Mouse (Mus musculus) MEL (cell line): ENCODE data around the gene Bex1. TPM values are rescaled to one million over a fixed set of nuclear protein-coding genes. Genes with fewer than 3 reads are reported as not detected.

Experiments
- DNase-seq: peaks from one replicate; pipeline ENCODE4 v3.0.0; 2011; ENCODE audit warnings: low read depth, low spot score
- H3K27ac ChIP-seq: 2 replicates; pipeline ENCODE4 v1.5.1; 2012; ENCODE audit warnings: low read depth, mild to moderate bottlenecking, control low read depth, low read length, moderate library complexity; ENCODE audit not compliant: control insufficient read depth
- H3K27me3 ChIP-seq, 2 experiments: fragments of 150-350 bp in 1 of 2; sonication (generic) in 1 of 2; 2 replicates each; pipeline ENCODE4 v1.6.1; 2012; ENCODE audit warnings: low read length in 2 of 2, mild to moderate bottlenecking in 2 of 2, improper control_type of control experiment in 1 of 2, moderate library complexity in 1 of 2; ENCODE audit not compliant: insufficient read depth in 2 of 2, control insufficient read depth in 1 of 2
- H3K36me3 ChIP-seq, 2 experiments: 2 replicates each; pipeline ENCODE4 v1.6.1; 2012 to 2014; ENCODE audit warnings: low read length in 2 of 2, improper control_type of control experiment in 1 of 2, inconsistent platforms in 1 of 2, mild to moderate bottlenecking in 1 of 2; ENCODE audit not compliant: insufficient read depth in 2 of 2, control insufficient read depth in 1 of 2
- H3K4me1 ChIP-seq, 2 experiments: fragments of 150-350 bp in 1 of 2; sonication (generic) in 1 of 2; 2 replicates each; pipeline ENCODE4 v1.6.1; 2012; ENCODE audit warnings: low read length in 2 of 2, improper control_type of control experiment in 1 of 2, mild to moderate bottlenecking in 1 of 2; ENCODE audit not compliant: insufficient read depth in 2 of 2, control insufficient read depth in 1 of 2
- H3K4me3 ChIP-seq, 2 experiments: fragments of 150-350 bp in 1 of 2; sonication (generic) in 1 of 2; 2 replicates each; pipeline ENCODE4 v1.5.1; 2012; ENCODE audit warnings: low read depth in 2 of 2, low read length in 2 of 2, mild to moderate bottlenecking in 2 of 2, moderate library complexity in 2 of 2, control low read depth in 1 of 2, improper control_type of control experiment in 1 of 2; ENCODE audit not compliant: control insufficient read depth in 1 of 2, insufficient read depth in 1 of 2
- H3K79me2 ChIP-seq: 2 replicates; pipeline ENCODE4 v1.6.1; 2012; ENCODE audit warnings: mild to moderate bottlenecking, low read length, moderate library complexity; ENCODE audit not compliant: control insufficient read depth, poor library complexity, insufficient read depth
- H3K9ac ChIP-seq: 2 replicates; pipeline ENCODE4 v1.6.1; 2012; ENCODE audit warnings: low read depth, mild to moderate bottlenecking, control low read depth, low read length, moderate library complexity; ENCODE audit not compliant: control insufficient read depth, poor library complexity, severe bottlenecking
- H3K9me3 ChIP-seq: fragments of 150-350 bp; sonication (generic); replicated peaks from 2 replicates; pipeline ENCODE4 v1.6.1; 2012; ENCODE audit warnings: mild to moderate bottlenecking, low read length, improper control_type of control experiment, moderate library complexity; ENCODE audit not compliant: insufficient read depth
- CHD1 ChIP-seq: IDR thresholded peaks from 2 replicates; pipeline ENCODE4 v1.6.1; 2012; ENCODE audit warnings: low read depth, mild to moderate bottlenecking, inconsistent platforms, low read length, improper control_type of control experiment
- CHD2 ChIP-seq: IDR thresholded peaks from 2 replicates; pipeline ENCODE4 v1.6.1; 2011; ENCODE audit warnings: low read length, improper control_type of control experiment
- CTCF ChIP-seq, 3 experiments: IDR thresholded peaks in 2 of 3; conservative IDR thresholded peaks in 1 of 3; 2 replicates each; pipeline ENCODE4 v1.5.1; 2011 to 2012; ENCODE audit warnings: low read length in 3 of 3, low read depth in 2 of 3, mild to moderate bottlenecking in 2 of 3, improper control_type of control experiment in 1 of 3, inconsistent platforms in 1 of 3, mixed read lengths in 1 of 3, moderate library complexity in 1 of 3; ENCODE audit not compliant: control insufficient read depth in 1 of 3, insufficient read depth in 1 of 3, poor library complexity in 1 of 3, severe bottlenecking in 1 of 3
- E2F4 ChIP-seq: IDR thresholded peaks from 2 replicates; pipeline ENCODE4 v1.6.1; 2011; ENCODE audit warnings: low read depth, low read length, improper control_type of control experiment, borderline replicate concordance
- ELF1 ChIP-seq: IDR thresholded peaks from 2 replicates; pipeline ENCODE4 v1.6.1; 2014; ENCODE audit warnings: low read depth, mild to moderate bottlenecking, inconsistent platforms, low read length, improper control_type of control experiment, moderate library complexity
- EP300 ChIP-seq, 2 experiments: IDR thresholded peaks; 2 replicates each; pipeline ENCODE4 v1.6.1; 2011; ENCODE audit warnings: improper control_type of control experiment in 2 of 2, low read length in 2 of 2, low read depth in 1 of 2, mild to moderate bottlenecking in 1 of 2
- ETS1 ChIP-seq: IDR thresholded peaks from 2 replicates; pipeline ENCODE4 v1.6.1; 2012; ENCODE audit warnings: low read depth, mild to moderate bottlenecking, inconsistent platforms, low read length, improper control_type of control experiment, moderate library complexity
- GABPA ChIP-seq: IDR thresholded peaks from 2 replicates; pipeline ENCODE4 v1.6.1; 2012; ENCODE audit warnings: low read depth, mild to moderate bottlenecking, inconsistent platforms, low read length, improper control_type of control experiment, moderate library complexity
- GATA1 ChIP-seq: IDR thresholded peaks from 2 replicates; pipeline ENCODE4 v1.6.1; 2011; ENCODE audit warnings: low read depth, low read length, improper control_type of control experiment
- HCFC1 ChIP-seq: IDR thresholded peaks from 2 replicates; pipeline ENCODE4 v1.6.1; 2012; ENCODE audit warnings: low read depth, mild to moderate bottlenecking, inconsistent platforms, low read length, improper control_type of control experiment, moderate library complexity
- JUND ChIP-seq: IDR thresholded peaks from 2 replicates; pipeline ENCODE4 v1.6.1; 2011; ENCODE audit warnings: low read depth, mild to moderate bottlenecking, improper control_type of control experiment, low read length
- MAFK ChIP-seq: IDR thresholded peaks from 2 replicates; pipeline ENCODE4 v1.6.1; 2011; ENCODE audit warnings: low read depth, mild to moderate bottlenecking, low read length, improper control_type of control experiment, borderline replicate concordance
- MAX ChIP-seq: IDR thresholded peaks from 2 replicates; pipeline ENCODE4 v1.6.1; 2011; ENCODE audit warnings: low read length, improper control_type of control experiment
- MAZ ChIP-seq: IDR thresholded peaks from 2 replicates; pipeline ENCODE4 v1.6.1; 2012; ENCODE audit warnings: low read depth, mild to moderate bottlenecking, inconsistent platforms, low read length, improper control_type of control experiment
- MEF2A ChIP-seq: IDR thresholded peaks from 2 replicates; pipeline ENCODE4 v1.6.1; 2014; ENCODE audit warnings: low read depth, mild to moderate bottlenecking, inconsistent platforms, low read length, improper control_type of control experiment; ENCODE audit not compliant: poor library complexity, insufficient replicate concordance, severe bottlenecking; ENCODE audit errors: extremely low read depth
- MXI1 ChIP-seq: IDR thresholded peaks from 2 replicates; pipeline ENCODE4 v1.6.1; 2011; ENCODE audit warnings: mild to moderate bottlenecking, low read depth, low read length, improper control_type of control experiment
- MYB ChIP-seq: IDR thresholded peaks from 2 replicates; pipeline ENCODE4 v1.6.1; 2011; ENCODE audit warnings: mild to moderate bottlenecking, low read depth, low read length, improper control_type of control experiment
- MYC ChIP-seq: IDR thresholded peaks from 2 replicates; pipeline ENCODE4 v1.6.1; 2011; ENCODE audit warnings: low read depth, mild to moderate bottlenecking, low read length, improper control_type of control experiment, moderate library complexity
- NELFE ChIP-seq: IDR thresholded peaks from 2 replicates; pipeline ENCODE4 v1.6.1; 2011; ENCODE audit warnings: low read depth, low read length, improper control_type of control experiment
- NRF1 ChIP-seq: IDR thresholded peaks from 2 replicates; pipeline ENCODE4 v1.6.1; 2014; ENCODE audit warnings: low read depth, mild to moderate bottlenecking, inconsistent platforms, low read length, improper control_type of control experiment, moderate library complexity; ENCODE audit not compliant: poor library complexity, insufficient read depth, severe bottlenecking
- POLR2A ChIP-seq, 2 experiments: IDR thresholded peaks; 2 replicates each; pipeline ENCODE4 v1.6.1; 2011 to 2012; ENCODE audit warnings: low read length in 2 of 2, mild to moderate bottlenecking in 2 of 2, control low read depth in 1 of 2, improper control_type of control experiment in 1 of 2, low read depth in 1 of 2, moderate library complexity in 1 of 2; ENCODE audit not compliant: control insufficient read depth in 1 of 2, insufficient read depth in 1 of 2, poor library complexity in 1 of 2
- POLR2AphosphoS2 ChIP-seq: IDR thresholded peaks from 2 replicates; pipeline ENCODE4 v1.6.1; 2011; ENCODE audit warnings: low read length, improper control_type of control experiment
- RAD21 ChIP-seq: IDR thresholded peaks from 2 replicates; pipeline ENCODE4 v1.6.1; 2011; ENCODE audit warnings: mild to moderate bottlenecking, low read depth, low read length, improper control_type of control experiment
- RCOR1 ChIP-seq: IDR thresholded peaks from 2 replicates; pipeline ENCODE4 v1.6.1; 2012; ENCODE audit warnings: low read depth, mild to moderate bottlenecking, inconsistent platforms, low read length, improper control_type of control experiment
- SMC3 ChIP-seq: IDR thresholded peaks from 2 replicates; pipeline ENCODE4 v1.6.1; 2011; ENCODE audit warnings: low read depth, low read length, improper control_type of control experiment
- TAL1 ChIP-seq: IDR thresholded peaks from 2 replicates; pipeline ENCODE4 v1.6.1; 2012; ENCODE audit warnings: mild to moderate bottlenecking, inconsistent platforms, low read length, moderate library complexity, mixed read lengths
- TBP ChIP-seq: IDR thresholded peaks from 2 replicates; pipeline ENCODE4 v1.8.0; 2011; ENCODE audit warnings: low read depth, low read length, improper control_type of control experiment
- TCF12 ChIP-seq: IDR thresholded peaks from 2 replicates; pipeline ENCODE4 v1.6.1; 2014; ENCODE audit warnings: low read depth, mild to moderate bottlenecking, inconsistent platforms, low read length, improper control_type of control experiment, moderate library complexity
- UBTF ChIP-seq: IDR thresholded peaks from 2 replicates; pipeline ENCODE4 v1.6.1; 2012; ENCODE audit warnings: low read depth, mild to moderate bottlenecking, inconsistent platforms, low read length, improper control_type of control experiment, moderate library complexity, borderline replicate concordance; ENCODE audit not compliant: insufficient read depth
- USF1 ChIP-seq: IDR thresholded peaks from 2 replicates; pipeline ENCODE4 v1.6.1; 2014; ENCODE audit warnings: low read depth, mild to moderate bottlenecking, inconsistent platforms, low read length, improper control_type of control experiment, moderate library complexity
- ZKSCAN1 ChIP-seq: IDR thresholded peaks from 2 replicates; pipeline ENCODE4 v1.6.1; 2012; ENCODE audit warnings: low read depth, mild to moderate bottlenecking, inconsistent platforms, low read length, improper control_type of control experiment, moderate library complexity
- ZMIZ1 ChIP-seq: IDR thresholded peaks from 2 replicates; pipeline ENCODE4 v1.6.1; 2012; ENCODE audit warnings: low read depth, mild to moderate bottlenecking, inconsistent platforms, low read length, improper control_type of control experiment, moderate library complexity
- ZNF384 ChIP-seq: IDR thresholded peaks from 2 replicates; pipeline ENCODE4 v1.6.1; 2012; ENCODE audit warnings: low read depth, mild to moderate bottlenecking, inconsistent platforms, low read length, improper control_type of control experiment
- polyA plus RNA-seq, 2 experiments: library from polyadenylated mRNA; stranded (reverse) in 1 of 2; unstranded in 1 of 2; fragments of >175 nt in 1 of 2; fragments of >200 nt in 1 of 2; gene quantifications; 2 replicates each; pipeline versions ENCODE4 v1.2.1 to v1.2.4; 2012; ENCODE audit warnings: low replicate concordance in 2 of 2, low read depth in 1 of 2; ENCODE audit not compliant: insufficient read length in 2 of 2, insufficient read depth in 1 of 2, missing spikeins in 1 of 2
- total RNA-seq: library from RNA; depleted of rRNA; stranded (reverse); fragments of 300-350 nt; gene quantifications from 2 replicates; pipeline ENCODE4 v1.2.3, GENCODE M21; 2012

Bex1 gene
- total and polyA plus RNA-seq, 3 experiments, result 0.27 to 0.86 TPM; not detected in 1

GRCm38 (mm10) chrX:136196873-136197272 lies 18.4 kb downstream of the Bex1 start (continued):
- no peak for TF ChIP-seq USF1
- no peak for TF ChIP-seq ZKSCAN1
- TF ChIP-seq UBTF, result no peak
- TF ChIP-seq TBP, result 0 out of 2 replicates have a peak, but pooled peaks have one; percentile 29
- TF ChIP-seq ELF1, result no peak
- TF ChIP-seq, all 39 proteins: peak for 5

- no peaks in the 10 kb centered on the region for H3K9me3 ChIP-seq
- no peaks in the 10 kb centered on the region for H3K79me2 ChIP-seq
- H3K36me3 ChIP-seq, result peaks cover 0 to 5% of the 10 kb centered on the region in 2 experiments; a peak in 2 of 4 replicates
- H3K27me3 ChIP-seq, result no peaks in the 10 kb centered on the region; a peak in 2 of 4 replicates
- H3K4me1 ChIP-seq, result peaks cover 0 to 4% of the 10 kb centered on the region in 2 experiments; a peak in 2 of 4 replicates
- H3K9ac ChIP-seq, result peak overlapping the region; percentile 53
- H3K27ac ChIP-seq, result peak overlapping the region; percentile 47
- H3K4me3 ChIP-seq, result peak overlapping the region; percentile 29 to 51; a peak in 3 of 4 replicates
- DNase-seq, result peak; percentile 96
- TF ChIP-seq MYC (peak; percentile 52; the same call in 1 of the 2 replicates), GABPA (no peak), MAZ (peak; percentile 78), HCFC1 (peak; percentile 72; the same call in 1 of the 2 replicates), TBP (peak; percentile 100), POLR2A (IDR thresholded peaks at IDR 0.05; ENCODE audit: control insufficient read depth in 1 of 2, insufficient read depth in 1 of 2, low read depth in 1 of 2, low read length in 2 of 2, poor library complexity in 1 of 2) (no peak), MAX (no peak), ZNF384 (no peak), CTCF (IDR thresholded peaks at IDR 0.05 in 2 of 3, conservative IDR thresholded peaks at IDR 0.05 in 1 of 3; ENCODE audit: control insufficient read depth in 1 of 3, insufficient read depth in 1 of 3, low read depth in 2 of 3, low read length in 3 of 3, poor library complexity in 1 of 3, severe bottlenecking in 1 of 3) (no peak), NELFE (no peak), TCF12 (no peak), EP300 (IDR thresholded peaks at IDR 0.05; ENCODE audit: low read depth in 1 of 2, low read length in 2 of 2) (peak in 1 of 2 experiments; percentile 55; a peak in 2 of 4 replicates), GATA1 (no peak), CHD1 (no peak), POLR2AphosphoS2 (no peak), ZMIZ1 (no peak), RCOR1 (no peak), USF1 (no peak), MXI1 (peak; percentile 50; the same call in 1 of the 2 replicates), SMC3 (no peak), E2F4 (no peak), ZKSCAN1 (no peak), MEF2A (no peak), ETS1 (peak; percentile 14; the same call in 1 of the 2 replicates), RAD21 (no peak), MYB (peak; percentile 66), NRF1 (peak; percentile 39; the same call in 1 of the 2 replicates), CHD2 (no peak), TAL1 (no peak), JUND (no peak), UBTF (no peak), MAFK (peak; percentile 99)
Observed at GRCm38 (mm10) chrX:136195193-136195944, 19.9 kb downstream of the Bex1 start.
